8 mouse cellular contexts compared by ENCODE assay signal in genomic region chr2:144555286-144555819, GRCm38 (mm10). TPM values are rescaled to one million over a fixed set of nuclear protein-coding genes. Genes with fewer than 3 reads are reported as not detected.
DNase-seq lines count a peak whose midpoint lies in the region; ATAC-seq lines count a peak whose summit lies in the region.

No protein-coding gene starts in this region.

- H3K27ac ChIP-seq in kidney, embryonic 14.5 days (ENCODE audit: low read depth, low read length), result peak overlapping the region; percentile 93
- peak overlapping the region; percentile 87 for H3K27ac ChIP-seq in liver, embryonic 16.5 days (ENCODE audit: low read length)

- H3K27me3 ChIP-seq in kidney, embryonic 14.5 days (ENCODE audit: control insufficient read depth, insufficient read depth, low read length), result no peaks in the 10 kb centered on the region
- no peaks in the 10 kb centered on the region for H3K27me3 ChIP-seq in liver, embryonic 16.5 days (ENCODE audit: control insufficient read depth, insufficient read depth, low read depth, low read length)

- no peak for ATAC-seq in kidney, embryonic 14.5 days (ENCODE audit: low FRiP score, low TSS enrichment)
- ATAC-seq in activated CD4-positive, CD25-positive, alpha-beta regulatory T cell, adult 4 months, result peak; percentile 15
- peak; percentile 6 for ATAC-seq in granulocyte monocyte progenitor cell, adult 5-6 weeks (replicated peaks; ENCODE audit: poor library complexity, severe bottlenecking)
- ATAC-seq in liver, embryonic 16.5 days (ENCODE audit: low read depth), result no peak

- H3K4me3 ChIP-seq in kidney, embryonic 14.5 days (ENCODE audit: low read length), result peak overlapping the region; percentile 85
- peak overlapping the region; percentile 94 for H3K4me3 ChIP-seq in liver, embryonic 16.5 days (ENCODE audit: low read depth, low read length)

- peak overlapping the region; percentile 78 for H3K9ac ChIP-seq in kidney, embryonic 14.5 days (ENCODE audit: low read depth, low read length)
- peak overlapping the region; percentile 84 for H3K9ac ChIP-seq in liver, embryonic 16.5 days (ENCODE audit: low read depth, low read length)

- H3K9me3 ChIP-seq in kidney, embryonic 14.5 days (ENCODE audit: control insufficient read depth, low read length), result no peaks in the 10 kb centered on the region
- H3K9me3 ChIP-seq in liver, embryonic 16.5 days (replicated peaks; ENCODE audit: control insufficient read depth, low read length), result no peaks in the 10 kb centered on the region

- peaks cover 6% of the 10 kb centered on the region; the same call in 1 of the 2 replicates for H3K36me3 ChIP-seq in kidney, embryonic 14.5 days (ENCODE audit: control insufficient read depth, insufficient read depth, low read length)
- H3K36me3 ChIP-seq in liver, embryonic 16.5 days (ENCODE audit: control insufficient read depth, insufficient read depth), result peaks cover 5% of the 10 kb centered on the region; the same call in 1 of the 2 replicates

- H3K4me1 ChIP-seq in kidney, embryonic 14.5 days (ENCODE audit: control insufficient read depth, insufficient read depth, low read length), result peaks cover 10% of the 10 kb centered on the region
- H3K4me1 ChIP-seq in liver, embryonic 16.5 days (ENCODE audit: control insufficient read depth, low read depth, low read length), result peaks cover 11% of the 10 kb centered on the region

- peak overlapping the region; percentile 43 for H3K4me2 ChIP-seq in kidney, embryonic 14.5 days (replicated peaks; ENCODE audit: low read depth, low read length)
- peak overlapping the region; percentile 84 for H3K4me2 ChIP-seq in liver, embryonic 16.5 days (ENCODE audit: low read depth, low read length)

- DNase-seq in kidney, postnatal 14 days, result no peak
- no peak for DNase-seq in ovary, adult 18-20 months (ENCODE audit: low spot score)
- no peak for DNase-seq in adrenal gland, postnatal 25 days
- no peak for DNase-seq in layer of hippocampus, adult 11-12 months (ENCODE audit: low spot score)

- 3% methylated on average over 14 of the region's 14 CpGs for WGBS in kidney, embryonic 14.5 days
- WGBS in liver, embryonic 16.5 days (ENCODE audit: insufficient replicate concordance), result 1% methylated on average over 14 of the region's 14 CpGs

RNA-seq across cellular contexts. Expression of gene Sec23b, which starts 0.7 kb away (rescaled TPM):
- polyA plus RNA-seq in kidney, embryonic 14.5 days (2014; fragmentation: Nextera tagmentation; extraction: Ambion mirVana), result 59.9 and 93.5 TPM in 2 replicates
- polyA plus RNA-seq in activated CD4-positive, CD25-positive, alpha-beta regulatory T cell, adult 4 months (2017; shearing (Covaris generic)), result 10 to 100 TPM; 73.8 to 87.4 TPM
- 56.9 and 79.4 TPM in 2 replicates for total RNA-seq in granulocyte monocyte progenitor cell, adult 5-6 weeks (2014; fragmentation: Nextera tagmentation)
- 120 and 130 TPM in 2 replicates for total RNA-seq in granulocyte monocyte progenitor cell, adult 5-6 weeks (2017)
- polyA plus RNA-seq in liver, embryonic 16.5 days (2015; fragmentation: Nextera tagmentation; extraction: Ambion mirVana), result 44.0 and 46.2 TPM in 2 replicates
- total RNA-seq in adrenal gland, postnatal 25 days (2021), result 64.0 and 66.2 TPM in 2 replicates

RNA-seq across cellular contexts. Expression of gene Rbbp9, which starts 4.7 kb away (rescaled TPM):
- 67.1 and 84.7 TPM in 2 replicates for polyA plus RNA-seq in kidney, embryonic 14.5 days (2014; fragmentation: Nextera tagmentation; extraction: Ambion mirVana)
- polyA plus RNA-seq in activated CD4-positive, CD25-positive, alpha-beta regulatory T cell, adult 4 months (2017; shearing (Covaris generic)), result 10 to 100 TPM in 1 of 2 experiments, 1 to 10 TPM in 1; 9.6 to 10.2 TPM
- 11.5 and 19.1 TPM in 2 replicates for total RNA-seq in granulocyte monocyte progenitor cell, adult 5-6 weeks (2014; fragmentation: Nextera tagmentation)
- 9.6 and 9.7 TPM in 2 replicates for total RNA-seq in granulocyte monocyte progenitor cell, adult 5-6 weeks (2017)
- polyA plus RNA-seq in liver, embryonic 16.5 days (2015; fragmentation: Nextera tagmentation; extraction: Ambion mirVana), result 9.7 and 11.1 TPM in 2 replicates
- 26.8 and 32.5 TPM in 2 replicates for total RNA-seq in adrenal gland, postnatal 25 days (2021)

RNA-seq across cellular contexts. Expression of gene Polr3f, which starts 27.8 kb away (rescaled TPM):
- polyA plus RNA-seq in kidney, embryonic 14.5 days (2014; fragmentation: Nextera tagmentation; extraction: Ambion mirVana), result 26.7 and 34.2 TPM in 2 replicates
- polyA plus RNA-seq in activated CD4-positive, CD25-positive, alpha-beta regulatory T cell, adult 4 months (2017; shearing (Covaris generic)), result 10 to 100 TPM; 20.3 to 25.2 TPM
- total RNA-seq in granulocyte monocyte progenitor cell, adult 5-6 weeks (2014; fragmentation: Nextera tagmentation), result 15.6 and 19.1 TPM in 2 replicates
- 29.1 and 35.1 TPM in 2 replicates for total RNA-seq in granulocyte monocyte progenitor cell, adult 5-6 weeks (2017)
- polyA plus RNA-seq in liver, embryonic 16.5 days (2015; fragmentation: Nextera tagmentation; extraction: Ambion mirVana), result 6.6 and 6.7 TPM in 2 replicates
- total RNA-seq in adrenal gland, postnatal 25 days (2021), result 19.4 and 23.8 TPM in 2 replicates

RNA-seq across cellular contexts. Expression of gene Dzank1, which starts 28.1 kb away (rescaled TPM):
- 2.2 and 4.1 TPM in 2 replicates for polyA plus RNA-seq in kidney, embryonic 14.5 days (2014; fragmentation: Nextera tagmentation; extraction: Ambion mirVana)
- under 1 TPM in 1 of 2 experiments, not detected in 1; 0.56 TPM for polyA plus RNA-seq in activated CD4-positive, CD25-positive, alpha-beta regulatory T cell, adult 4 months (2017; shearing (Covaris generic))
- not detected in 2 replicates for total RNA-seq in granulocyte monocyte progenitor cell, adult 5-6 weeks (2014; fragmentation: Nextera tagmentation)
- 2.5 TPM in 1 of 2 replicates, not detected in the other for total RNA-seq in granulocyte monocyte progenitor cell, adult 5-6 weeks (2017)
- polyA plus RNA-seq in liver, embryonic 16.5 days (2015; fragmentation: Nextera tagmentation; extraction: Ambion mirVana), result 0.02 and 0.14 TPM in 2 replicates
- total RNA-seq in adrenal gland, postnatal 25 days (2021), result 1.8 and 5.0 TPM in 2 replicates

RNA-seq across cellular contexts. Expression of gene Smim26, which starts 38.5 kb away (rescaled TPM):
- 41.8 and 61.3 TPM in 2 replicates for polyA plus RNA-seq in kidney, embryonic 14.5 days (2014; fragmentation: Nextera tagmentation; extraction: Ambion mirVana)
- 10 to 100 TPM; 25.8 to 27.3 TPM for polyA plus RNA-seq in activated CD4-positive, CD25-positive, alpha-beta regulatory T cell, adult 4 months (2017; shearing (Covaris generic))
- 32.6 and 47.7 TPM in 2 replicates for total RNA-seq in granulocyte monocyte progenitor cell, adult 5-6 weeks (2014; fragmentation: Nextera tagmentation)
- 15.6 and 30.0 TPM in 2 replicates for total RNA-seq in granulocyte monocyte progenitor cell, adult 5-6 weeks (2017)
- 10.3 and 13.6 TPM in 2 replicates for polyA plus RNA-seq in liver, embryonic 16.5 days (2015; fragmentation: Nextera tagmentation; extraction: Ambion mirVana)
- 49.2 and 60.5 TPM in 2 replicates for total RNA-seq in adrenal gland, postnatal 25 days (2021)

Comparison
In these comparisons a context has a peak if more than half of its experiments do, and no peak if none do; other contexts are left out.
1. ATAC-seq: peak in activated CD4-positive, CD25-positive, alpha-beta regulatory T cell, adult 4 months (single experiment) and granulocyte monocyte progenitor cell, adult 5-6 weeks (single experiment); none in kidney, embryonic 14.5 days (single experiment) and liver, embryonic 16.5 days (single experiment).